Mouse (Mus musculus) midbrain, embryonic 16.5 days (tissue): ENCODE results near the gene Abtb2. TPM values are rescaled to one million over a fixed set of nuclear protein-coding genes. Genes with fewer than 3 reads are reported as not detected.
A peak's percentile ranks its signal among the peaks of the same experiment; 100 is the strongest.

ENCODE experiments used
- ATAC-seq: fragments of 200-750 bp; cut with Nextera tagmentation; 2 replicates; pipeline ENCODE4 v1.8.0; 2017; ENCODE audit warnings: moderate TSS enrichment
- H3K27ac ChIP-seq: fragments of 300-500 bp; sonication (generic); 2 replicates; pipeline ENCODE4 v1.5.1; 2014; ENCODE audit warnings: mild to moderate bottlenecking, low read length, mixed read lengths
- H3K27me3 ChIP-seq: fragments of 300-500 bp; sonication (generic); 2 replicates; pipeline ENCODE4 v1.6.1; 2014; ENCODE audit warnings: low read depth, low read length, mixed read lengths; ENCODE audit not compliant: control insufficient read depth, insufficient read depth
- H3K36me3 ChIP-seq: fragments of 300-500 bp; sonication (generic); 2 replicates; pipeline ENCODE4 v1.6.1; 2014; ENCODE audit warnings: mild to moderate bottlenecking, low read length, moderate library complexity, mixed read lengths; ENCODE audit not compliant: control insufficient read depth, insufficient read depth
- H3K4me1 ChIP-seq: fragments of 300-500 bp; sonication (generic); 2 replicates; pipeline ENCODE4 v1.6.1; 2014; ENCODE audit warnings: mild to moderate bottlenecking, low read length, mixed read lengths; ENCODE audit not compliant: control insufficient read depth, insufficient read depth
- H3K4me2 ChIP-seq: fragments of 300-500 bp; sonication (generic); 2 replicates; pipeline ENCODE4 v1.6.1; 2014; ENCODE audit warnings: mild to moderate bottlenecking, low read length, mixed read lengths
- H3K4me3 ChIP-seq: fragments of 300-500 bp; sonication (generic); 2 replicates; pipeline ENCODE4 v1.5.1; 2014; ENCODE audit warnings: low read depth, mild to moderate bottlenecking, low read length, moderate library complexity, mixed read lengths
- H3K9ac ChIP-seq: fragments of 300-500 bp; sonication (generic); 2 replicates; pipeline ENCODE4 v1.6.1; 2014; ENCODE audit warnings: low read depth, low read length, mixed read lengths
- H3K9me3 ChIP-seq: fragments of 300-500 bp; sonication (generic); replicated peaks from 2 replicates; pipeline ENCODE4 v1.6.1; 2014; ENCODE audit warnings: mild to moderate bottlenecking, low read length, mixed read lengths; ENCODE audit not compliant: control insufficient read depth, poor library complexity, severe bottlenecking
- WGBS: fragments of 180-500 bp; shearing (Covaris S2); extraction: QIAGEN DNeasy Blood & Tissue Kit; methylation state at CpG from one replicate; pipeline ENCODE4 v1.1.7; 2014; 5-methylcytosine and 5-hydroxymethylcytosine counted together
- polyA plus RNA-seq: library from polyadenylated mRNA; unstranded; fragments of >200 nt; fragmentation: Nextera tagmentation; extraction: Ambion mirVana; gene quantifications from 2 replicates; pipeline ENCODE4 v1.2.1, GENCODE M21; 2015

Gene Abtb2
- polyA plus RNA-seq, 1 experiment from 2014 or later = 8.7 TPM

GRCm38 (mm10) chr2:103591742-103592590 lies 25.9 kb downstream of the Abtb2 start:
- 37% methylated on average over 9 of the region's 9 CpGs for WGBS
- Histone ChIP-seq H3K27ac (peak overlapping the region; percentile 63), H3K36me3 (no peaks in the 10 kb centered on the region), H3K27me3 (no peaks in the 10 kb centered on the region), H3K9me3 (no peaks in the 10 kb centered on the region), H3K9ac (peak overlapping the region; percentile 39), H3K4me2 (no peak overlapping the region), H3K4me1 (peaks cover 10% of the 10 kb centered on the region), H3K4me3 (no peak overlapping the region)
- peak; percentile 76 for ATAC-seq

- no peak overlapping the region for H3K4me3 ChIP-seq
- no peak overlapping the region for H3K9ac ChIP-seq
- H3K4me1 ChIP-seq = peaks cover 10% of the 10 kb centered on the region
- H3K9me3 ChIP-seq = no peaks in the 10 kb centered on the region
- H3K4me2 ChIP-seq = no peak overlapping the region
- H3K27ac ChIP-seq = peak overlapping the region; percentile 63; the same call in 1 of the 2 replicates
- ATAC-seq = peak; percentile 44
- H3K27me3 ChIP-seq = no peaks in the 10 kb centered on the region
- WGBS = 63% methylated on average over 3 of the region's 3 CpGs
- H3K36me3 ChIP-seq = no peaks in the 10 kb centered on the region
These were observed 26.4 kb downstream of the Abtb2 start for GRCm38 (mm10) chr2:103592591-103592929.

- Histone ChIP-seq H3K4me2 (no peak overlapping the region), H3K9ac (no peak overlapping the region), H3K4me1 (peaks cover 11% of the 10 kb centered on the region), H3K36me3 (no peaks in the 10 kb centered on the region), H3K9me3 (no peaks in the 10 kb centered on the region), H3K27me3 (no peaks in the 10 kb centered on the region), H3K27ac (no peak overlapping the region), H3K4me3 (no peak overlapping the region)
- ATAC-seq = no peak
- 45% methylated on average over 6 of the region's 6 CpGs for WGBS
These were observed 28.5 kb downstream of the Abtb2 start for GRCm38 (mm10) chr2:103594592-103595011.

GRCm38 (mm10) chr2:103595028-103595651 lies 29.0 kb downstream of the Abtb2 start:
- no peak overlapping the region for H3K27ac ChIP-seq
- H3K27me3 ChIP-seq = no peaks in the 10 kb centered on the region
- H3K36me3 ChIP-seq = no peaks in the 10 kb centered on the region
- H3K4me3 ChIP-seq = no peak overlapping the region
- no peaks in the 10 kb centered on the region for H3K9me3 ChIP-seq
- H3K4me1 ChIP-seq = peaks cover 15% of the 10 kb centered on the region
- ATAC-seq = no peak
- 64% methylated on average over 5 of the region's 5 CpGs for WGBS
- no peak overlapping the region for H3K9ac ChIP-seq
- H3K4me2 ChIP-seq = no peak overlapping the region

- ATAC-seq = no peak
- Histone ChIP-seq H3K36me3 (no peaks in the 10 kb centered on the region), H3K4me3 (no peak overlapping the region), H3K9ac (no peak overlapping the region), H3K4me2 (no peak overlapping the region), H3K9me3 (no peaks in the 10 kb centered on the region), H3K4me1 (peaks cover 16% of the 10 kb centered on the region), H3K27ac (no peak overlapping the region), H3K27me3 (no peaks in the 10 kb centered on the region)
- 90% methylated on average over 1 of the region's 1 CpGs for WGBS
These were observed 33.2 kb downstream of the Abtb2 start for GRCm38 (mm10) chr2:103599296-103599695.

- ATAC-seq = peak; percentile 79
- WGBS = 14% methylated on average over 8 of the region's 8 CpGs
- H3K4me2 ChIP-seq = no peak overlapping the region
These were observed 34.2 kb downstream of the Abtb2 start for GRCm38 (mm10) chr2:103600165-103600891.

GRCm38 (mm10) chr2:103601126-103601525 lies 35.0 kb downstream of the Abtb2 start:
- peaks cover 14% of the 10 kb centered on the region for H3K4me1 ChIP-seq
- no peak overlapping the region for H3K4me3 ChIP-seq
- H3K4me2 ChIP-seq = no peak overlapping the region
- H3K9me3 ChIP-seq = no peaks in the 10 kb centered on the region
- H3K27ac ChIP-seq = no peak overlapping the region
- WGBS = 83% methylated on average over 1 of the region's 1 CpGs
- no peak overlapping the region for H3K9ac ChIP-seq
- ATAC-seq = no peak
- no peaks in the 10 kb centered on the region for H3K36me3 ChIP-seq
- no peaks in the 10 kb centered on the region for H3K27me3 ChIP-seq

More at GRCm38 (mm10) chr2:103600165-103600891, 34.2 kb downstream of the Abtb2 start:
- Histone ChIP-seq H3K36me3 (no peaks in the 10 kb centered on the region), H3K9ac (peak overlapping the region; percentile 15; the same call in 1 of the 2 replicates), H3K27me3 (no peaks in the 10 kb centered on the region), H3K9me3 (no peaks in the 10 kb centered on the region), H3K27ac (peak overlapping the region; percentile 56), H3K4me3 (no peak overlapping the region), H3K4me1 (peaks cover 16% of the 10 kb centered on the region)

GRCm38 (mm10) chr2:103601531-103601930 lies 35.4 kb downstream of the Abtb2 start:
- Histone ChIP-seq H3K9ac (no peak overlapping the region), H3K4me2 (no peak overlapping the region), H3K9me3 (no peaks in the 10 kb centered on the region), H3K4me3 (no peak overlapping the region), H3K27me3 (no peaks in the 10 kb centered on the region), H3K27ac (no peak overlapping the region), H3K36me3 (no peaks in the 10 kb centered on the region), H3K4me1 (peaks cover 14% of the 10 kb centered on the region)
- WGBS = 81% methylated on average over 1 of the region's 1 CpGs
- no peak for ATAC-seq
